Mouse (Mus musculus): ENCODE data around the gene Tbc1d1.
A peak's percentile ranks its signal among the peaks of the same experiment; 100 is the strongest.

Gene Tbc1d1

DNA sequence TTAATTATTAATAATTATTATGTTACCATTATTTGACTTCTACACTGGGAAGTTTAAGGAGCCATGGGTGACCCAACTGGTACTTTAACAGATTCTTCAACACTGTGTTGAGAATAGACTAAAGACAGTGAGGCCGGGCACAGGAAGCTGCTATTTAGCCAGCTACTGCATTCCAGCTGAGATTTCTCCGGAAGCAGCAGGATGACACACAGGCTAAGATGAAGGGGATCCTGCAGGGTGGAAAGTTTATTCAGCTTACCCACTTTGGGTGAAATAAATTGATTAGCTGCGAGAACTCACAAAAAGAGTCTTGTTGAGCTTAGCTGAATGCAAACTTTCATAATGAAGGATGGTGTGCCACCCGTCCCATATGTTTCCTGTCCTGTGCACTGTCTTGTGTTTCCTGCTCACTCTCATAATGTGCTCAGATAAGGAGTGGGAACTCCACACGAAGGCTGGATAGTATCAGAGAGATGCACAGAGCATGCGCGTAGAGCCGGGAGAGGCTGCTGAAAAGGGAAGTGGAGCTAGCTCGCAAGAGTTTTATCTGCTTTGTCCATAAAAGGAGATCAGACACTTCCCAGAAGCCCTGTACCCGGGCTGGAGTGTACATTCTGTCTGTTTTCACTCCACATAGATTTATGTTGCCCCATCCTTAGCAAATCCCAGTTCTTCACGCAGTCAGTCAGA lies at the start of gene Tbc1d1:
Gene Tbc1d1, plus strand, starts transcription at position 445 of the 690 bp plus-strand sequence.
- ATAC-seq (ENCODE audit: insufficient number of reproducible peaks, low FRiP score, low TSS enrichment), result no peak

- no peak for ATAC-seq (ENCODE audit: insufficient number of reproducible peaks, low FRiP score, low TSS enrichment)
These were observed 48.4 kb upstream of the Tbc1d1 start for GRCm38 (mm10) chr5:64107596-64108289.

DNA sequence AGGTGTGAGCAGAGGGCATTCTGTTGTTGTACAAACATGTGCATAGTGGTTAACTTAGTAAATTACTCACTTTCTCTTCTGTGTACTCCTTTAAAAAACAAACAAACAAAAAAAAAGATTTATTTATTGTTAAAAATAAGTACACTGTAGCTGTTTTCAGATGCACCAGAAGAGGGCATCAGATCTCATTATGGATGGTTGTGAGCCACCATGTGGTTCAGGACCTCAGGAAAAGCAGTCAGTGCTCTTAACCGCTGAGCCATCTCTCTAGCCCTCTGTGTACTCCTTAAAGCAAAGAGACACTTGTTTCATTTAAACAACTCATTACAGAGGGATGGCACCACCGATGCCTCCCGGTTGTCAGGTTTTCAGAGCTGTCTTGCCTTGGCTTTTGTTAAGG lies 46.9 kb upstream of the Tbc1d1 start:
- no peak for ATAC-seq (ENCODE audit: insufficient number of reproducible peaks, low FRiP score, low TSS enrichment)

- ATAC-seq (ENCODE audit: insufficient number of reproducible peaks, low FRiP score, low TSS enrichment), result no peak
These were observed 43.7 kb upstream of the Tbc1d1 start for GRCm38 (mm10) chr5:64112360-64112759.

DNA sequence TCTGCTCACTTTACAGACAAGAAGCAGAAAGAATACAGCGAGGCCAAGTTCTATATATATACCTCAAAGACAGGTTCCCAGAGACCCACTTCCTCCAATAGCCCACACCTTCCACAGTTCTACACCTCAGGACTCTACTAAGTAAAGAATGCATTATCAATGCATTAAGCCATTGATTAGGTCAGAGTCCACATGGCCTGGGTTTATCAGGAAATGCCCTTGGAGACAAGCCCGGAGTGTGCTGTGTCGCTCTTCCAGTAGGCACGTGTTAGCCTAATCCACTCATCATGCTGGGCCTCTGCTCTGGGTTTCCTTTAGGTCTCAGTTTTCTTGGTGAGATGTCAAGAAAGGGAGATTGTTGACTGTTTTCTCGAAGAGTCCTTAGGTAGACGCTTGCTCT lies 41.9 kb upstream of the Tbc1d1 start:
- no peak for ATAC-seq (ENCODE audit: insufficient number of reproducible peaks, low FRiP score, low TSS enrichment)

DNA sequence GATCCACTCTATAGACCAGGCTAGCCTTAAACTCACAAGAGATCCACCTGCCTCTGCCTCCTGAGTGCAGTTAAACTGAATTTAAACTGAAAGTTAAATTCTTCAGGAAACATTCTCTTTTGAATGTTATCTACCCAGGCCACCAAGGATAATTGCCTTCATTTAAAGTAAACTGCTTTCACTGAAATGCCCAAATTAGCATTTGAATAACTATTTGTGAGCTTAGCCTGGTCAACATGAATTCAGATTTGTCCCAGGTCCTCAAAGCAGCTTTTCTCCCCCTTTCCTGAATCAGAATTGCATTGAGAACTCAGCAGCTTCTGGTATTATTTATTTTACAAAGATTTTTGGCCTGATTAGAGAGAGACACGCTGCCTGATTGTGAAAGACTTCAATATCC lies 38.9 kb upstream of the Tbc1d1 start:
- no peak for ATAC-seq (ENCODE audit: insufficient number of reproducible peaks, low FRiP score, low TSS enrichment)

DNA sequence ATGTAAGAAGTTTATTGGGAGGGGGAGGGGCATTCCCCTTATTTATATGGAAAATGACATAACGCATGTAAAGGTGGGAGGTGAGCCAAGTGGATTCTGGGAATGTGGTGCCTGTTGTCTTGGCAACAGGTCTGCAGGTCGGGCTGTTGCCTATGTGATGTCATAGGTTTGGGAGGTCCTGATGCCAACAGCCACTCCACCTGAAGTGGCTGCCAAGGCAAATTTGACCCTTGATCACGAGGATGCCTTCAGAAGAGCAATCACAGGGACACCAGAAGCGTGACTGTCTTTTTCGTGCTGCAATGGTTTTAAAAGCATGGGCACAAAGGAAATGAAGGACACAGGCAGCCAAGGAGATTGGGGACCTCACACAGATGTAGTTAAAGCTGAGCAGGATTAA lies 30.3 kb upstream of the Tbc1d1 start:
- no peak for ATAC-seq (ENCODE audit: insufficient number of reproducible peaks, low FRiP score, low TSS enrichment)

DNA sequence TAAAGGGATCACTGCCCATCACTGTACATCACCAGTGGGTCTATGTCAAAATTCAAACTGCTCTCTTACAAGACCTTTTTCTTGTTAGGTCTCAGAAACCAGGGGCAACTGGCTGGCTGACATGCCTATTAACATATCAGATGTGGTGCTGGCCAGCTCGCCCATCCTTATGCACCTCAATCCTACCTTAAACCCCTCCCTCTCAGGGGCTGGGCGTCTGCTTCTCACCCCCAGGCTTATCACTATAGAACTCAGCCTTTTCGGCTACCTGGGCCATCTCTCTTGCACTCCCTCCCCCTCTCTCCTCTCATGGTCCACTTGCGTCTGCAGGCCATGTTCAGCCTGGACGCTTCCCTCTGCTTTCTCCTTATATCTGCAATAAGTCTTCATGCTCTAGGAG lies 24.6 kb upstream of the Tbc1d1 start:
- no peak for ATAC-seq (ENCODE audit: insufficient number of reproducible peaks, low FRiP score, low TSS enrichment)

DNA sequence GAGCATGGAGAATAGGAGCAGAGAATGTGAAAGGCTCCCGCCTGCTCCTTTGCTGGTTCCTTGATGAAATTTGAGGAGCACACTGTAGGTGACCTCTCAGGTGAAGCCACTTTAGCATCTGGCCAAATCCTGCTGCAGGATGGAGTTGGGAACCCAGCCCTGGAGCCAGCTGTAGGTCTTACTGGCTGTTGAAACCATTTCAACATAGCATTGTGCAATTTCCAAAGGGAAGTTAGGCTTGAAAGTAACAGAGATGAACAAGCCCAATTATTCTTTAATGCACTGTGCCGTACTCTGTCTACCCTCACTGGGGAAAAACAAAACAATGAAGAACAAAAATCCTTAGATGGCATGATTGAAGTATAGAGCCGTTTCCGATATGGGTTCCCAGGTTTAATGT lies 22.2 kb upstream of the Tbc1d1 start:
- no peak for ATAC-seq (ENCODE audit: insufficient number of reproducible peaks, low FRiP score, low TSS enrichment)

DNA sequence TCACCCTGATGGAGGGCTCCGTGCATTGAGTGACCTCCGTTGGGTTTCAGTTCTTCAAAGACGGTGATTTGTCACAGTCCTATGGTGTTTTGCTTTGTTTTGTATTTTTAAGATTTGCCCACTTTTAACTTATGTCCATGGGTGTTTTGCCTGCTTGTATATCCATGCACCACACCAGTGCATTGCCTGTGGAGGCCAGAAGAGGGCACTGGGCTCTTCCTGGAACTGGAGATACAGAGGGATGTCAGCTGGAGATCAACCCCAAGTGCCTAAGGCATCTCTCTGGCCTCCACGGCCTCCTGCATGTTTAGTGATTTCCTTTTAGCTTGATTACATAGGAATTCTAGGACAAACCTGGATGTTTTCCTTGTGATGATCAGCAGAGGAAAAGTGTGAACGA lies 19.8 kb upstream of the Tbc1d1 start:
- no peak for ATAC-seq (ENCODE audit: insufficient number of reproducible peaks, low FRiP score, low TSS enrichment)

GRCm38 (mm10) chr5:64140202-64140601 lies 15.9 kb upstream of the Tbc1d1 start:
- ATAC-seq (ENCODE audit: insufficient number of reproducible peaks, low FRiP score, low TSS enrichment), result no peak

- ATAC-seq (ENCODE audit: insufficient number of reproducible peaks, low FRiP score, low TSS enrichment), result peak; percentile 92
These were observed 11.8 kb upstream of the Tbc1d1 start for GRCm38 (mm10) chr5:64144315-64144714.

DNA sequence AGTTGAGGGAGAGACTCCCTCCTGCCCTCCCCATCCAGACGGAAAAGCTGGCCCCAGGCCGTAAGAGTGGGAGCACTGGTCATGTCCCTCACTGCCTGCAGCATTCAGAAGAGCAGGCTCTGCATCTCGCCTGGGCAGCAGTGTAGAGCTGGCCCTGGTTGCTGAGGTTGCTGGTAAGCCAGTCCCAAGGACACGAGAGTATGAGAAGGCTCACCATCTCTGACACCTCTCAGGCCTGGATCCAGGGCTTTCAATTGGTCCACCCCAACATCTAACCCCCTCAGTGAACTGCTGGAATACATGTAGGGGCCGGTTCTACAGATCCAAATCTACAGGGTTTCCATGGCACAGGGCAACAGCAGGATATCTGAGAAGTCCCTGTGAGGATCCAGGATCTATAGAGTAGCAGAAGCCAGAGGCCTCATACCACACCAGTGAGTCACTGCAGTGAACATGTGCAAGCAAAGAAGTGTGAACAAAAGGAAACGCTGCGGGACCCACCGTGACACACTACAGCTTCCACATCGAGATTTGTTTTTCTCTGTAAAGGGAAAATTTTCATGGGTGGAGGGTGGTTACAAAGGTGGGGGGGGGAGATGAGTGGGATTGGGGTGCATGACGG lies 9.6 kb upstream of the Tbc1d1 start:
- no peak for ATAC-seq (ENCODE audit: insufficient number of reproducible peaks, low FRiP score, low TSS enrichment)

GRCm38 (mm10) chr5:64149184-64150127 lies 6.6 kb upstream of the Tbc1d1 start:
- no peak for ATAC-seq (ENCODE audit: insufficient number of reproducible peaks, low FRiP score, low TSS enrichment)

GRCm38 (mm10) chr5:64153319-64153718 lies 2.8 kb upstream of the Tbc1d1 start:
- ATAC-seq (ENCODE audit: insufficient number of reproducible peaks, low FRiP score, low TSS enrichment), result no peak

DNA sequence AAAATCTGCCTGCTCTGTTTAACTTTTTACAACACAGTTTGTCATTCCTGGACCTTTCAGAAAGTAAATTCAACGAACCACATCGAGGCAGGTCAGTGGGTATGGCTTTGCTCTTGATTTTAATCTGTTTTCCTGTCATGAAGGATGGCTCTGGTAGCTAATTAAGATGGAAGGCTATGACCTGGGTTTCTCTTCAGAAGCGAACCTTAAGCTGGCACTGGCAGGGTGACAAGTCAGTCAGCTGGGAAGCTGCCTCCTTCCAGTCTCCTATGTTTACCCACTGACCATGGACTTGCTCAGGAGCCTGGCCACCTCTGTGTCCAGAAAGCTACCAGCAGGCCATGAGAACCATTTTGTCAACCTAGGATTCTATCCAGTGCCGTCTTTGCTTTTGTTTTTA lies 474 bp downstream of the Tbc1d1 start:
- no peak for ATAC-seq (ENCODE audit: insufficient number of reproducible peaks, low FRiP score, low TSS enrichment)

GRCm38 (mm10) chr5:64157926-64158325 lies 1.8 kb downstream of the Tbc1d1 start:
- no peak for ATAC-seq (ENCODE audit: insufficient number of reproducible peaks, low FRiP score, low TSS enrichment)

DNA sequence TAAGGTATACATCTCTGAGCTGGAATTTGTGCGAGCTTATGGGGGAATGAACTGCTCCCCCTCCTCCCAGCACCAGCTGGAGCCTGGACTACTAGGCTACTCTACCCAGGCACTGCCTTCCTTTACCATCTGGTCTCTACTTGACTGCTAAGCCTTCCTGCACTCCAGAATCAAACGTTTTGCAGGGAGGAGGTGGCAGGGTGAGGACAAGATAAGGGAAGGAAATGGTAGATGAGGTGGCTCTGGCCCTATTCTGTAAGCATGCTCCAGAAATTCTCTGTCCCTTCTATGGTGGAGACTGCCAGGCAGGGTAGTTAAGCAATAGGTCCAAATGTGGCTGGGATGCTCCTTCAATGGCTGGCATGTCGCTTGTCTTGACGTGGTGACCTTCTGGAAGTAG lies 2.4 kb downstream of the Tbc1d1 start:
- no peak for ATAC-seq (ENCODE audit: insufficient number of reproducible peaks, low FRiP score, low TSS enrichment)

- peak; percentile 72 for ATAC-seq (ENCODE audit: insufficient number of reproducible peaks, low FRiP score, low TSS enrichment)
These were observed 3.1 kb downstream of the Tbc1d1 start for GRCm38 (mm10) chr5:64159065-64159780.

Measured in cerebellum, adult (tissue).